23 mouse cellular contexts compared by ENCODE assay signal in genomic region chr6:113063363-113063762, GRCm38 (mm10).
"Had no signal": no experiment of that assay in that cellular context is flagged by ENCODE, and none has a peak within 500 bp of the region (broad histone marks: within the 10 kb centered on the region; RNA-seq: fewer than 3 reads in every experiment).

No protein-coding gene starts in this region.

- H3K9ac ChIP-seq: liver, embryonic 13.5 days; liver, embryonic 15.5 days; liver, postnatal 0 days; lung, embryonic 15.5 days; midbrain, embryonic 13.5 days; midbrain, embryonic 15.5 days; neural tube, embryonic 13.5 days; neural tube, embryonic 15.5 days; stomach, embryonic 15.5 days had no signal

- H3K4me2 ChIP-seq: liver, embryonic 11.5 days; liver, embryonic 13.5 days; liver, embryonic 15.5 days; lung, embryonic 15.5 days; midbrain, embryonic 11.5 days; midbrain, embryonic 13.5 days; midbrain, embryonic 15.5 days; neural tube, embryonic 13.5 days; neural tube, embryonic 15.5 days; stomach, embryonic 15.5 days had no signal

- ATAC-seq: liver, postnatal 0 days; lung, postnatal 0 days; midbrain, embryonic 13.5 days; midbrain, embryonic 15.5 days had no signal

- H3K4me3 ChIP-seq: liver, embryonic 13.5 days; liver, embryonic 15.5 days; lung, embryonic 15.5 days; midbrain, embryonic 13.5 days; midbrain, embryonic 15.5 days; neural tube, embryonic 13.5 days; neural tube, embryonic 15.5 days; stomach, embryonic 15.5 days had no signal

- DNase-seq: liver, embryonic 13.5 days; liver, postnatal 0 days; lung, adult 2 months; lung, postnatal 14 days; lung, postnatal 36 days; retina, postnatal 1 day; right cerebral cortex, adult 18-20 months; right cerebral cortex, postnatal 25 days; right cerebral cortex, postnatal 4 days; thymus, postnatal 14 days; thymus, postnatal 36 days had no signal

- H3K27me3 ChIP-seq: liver, embryonic 13.5 days; liver, embryonic 15.5 days; lung, embryonic 15.5 days; midbrain, embryonic 13.5 days; midbrain, embryonic 15.5 days; neural tube, embryonic 13.5 days; neural tube, embryonic 15.5 days; stomach, embryonic 15.5 days had no signal

- H3K9me3 ChIP-seq: liver, embryonic 13.5 days; liver, embryonic 15.5 days; lung, embryonic 15.5 days; midbrain, embryonic 13.5 days; midbrain, embryonic 15.5 days; neural tube, embryonic 13.5 days; neural tube, embryonic 15.5 days; stomach, embryonic 15.5 days had no signal

- H3K4me1 ChIP-seq: liver, embryonic 13.5 days; lung, embryonic 15.5 days; midbrain, embryonic 15.5 days; neural tube, embryonic 13.5 days; neural tube, embryonic 15.5 days; stomach, embryonic 15.5 days had no signal

- H3K27ac ChIP-seq: liver, embryonic 13.5 days; liver, embryonic 15.5 days; lung, embryonic 15.5 days; macrophage; midbrain, embryonic 13.5 days; midbrain, embryonic 15.5 days; neural tube, embryonic 13.5 days; neural tube, embryonic 15.5 days; stomach, embryonic 15.5 days; stomach, postnatal 0 days had no signal
